ENCODE assay signal across 8 mouse cellular contexts in the genomic region with DNA sequence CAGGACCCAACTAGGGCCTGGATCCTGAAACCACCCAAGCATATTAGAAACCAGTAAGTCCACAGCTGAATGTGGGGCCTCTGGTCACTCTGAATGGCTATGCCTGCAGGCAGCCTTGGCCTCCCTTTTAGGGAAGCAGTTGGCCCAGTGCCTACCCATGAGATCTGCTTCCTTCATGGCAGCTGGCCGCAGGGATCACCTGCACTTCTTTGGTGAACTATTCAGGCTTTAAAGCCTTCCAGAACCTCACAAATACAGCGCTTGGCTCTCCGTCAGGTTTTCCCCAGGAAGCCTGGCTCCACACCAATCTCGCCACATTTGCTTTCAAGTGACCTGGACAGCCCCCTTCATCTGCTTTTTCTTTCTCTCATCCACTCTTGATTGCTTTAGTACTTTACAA. TPM values are rescaled to one million over a fixed set of nuclear protein-coding genes. Genes with fewer than 3 reads are reported as not detected.
A peak's percentile ranks its signal among the peaks of the same experiment; 100 is the strongest.
DNase-seq lines count a peak whose midpoint lies in the region; ATAC-seq and TF ChIP-seq lines count a peak whose summit lies in the region.

No protein-coding gene starts in this region.

- TF ChIP-seq POLR2A in cerebellum, adult 2 months (IDR thresholded peaks at IDR 0.05; ENCODE audit: borderline replicate concordance, insufficient read depth, low read length), result no peak

- no peaks in the 10 kb centered on the region for H3K36me3 ChIP-seq in kidney, embryonic 16.5 days (ENCODE audit: insufficient read depth, low read length)
- no peaks in the 10 kb centered on the region for H3K36me3 ChIP-seq in hindbrain, postnatal 0 days (ENCODE audit: insufficient read depth, low read length)

- in situ Hi-C loops in Patski (cut with MboI; ENCODE audit: low pct_unique_long_range_greater_than_20kb), result no loop called here

- POLR2A ChIA-PET in Patski (lab: Charles Lee), result no interaction called here

- DNase-seq in kidney, adult 11 months, result peak; percentile 44
- peak; percentile 17 for DNase-seq in Patski (ENCODE audit: low read depth, low spot score)
- DNase-seq in cerebellum, adult 2 months, result peak; percentile 64 to 77
- peak; percentile 81 for DNase-seq in hindbrain, postnatal 0 days (ENCODE audit: low spot score)
- DNase-seq in adrenal gland, adult 2 months, result no peak
- DNase-seq in thymus, postnatal 4 days, result no peak

- peaks cover 23% of the 10 kb centered on the region for H3K27me3 ChIP-seq in kidney, embryonic 16.5 days (ENCODE audit: insufficient read depth, low read length)
- H3K27me3 ChIP-seq in Patski, result no peaks in the 10 kb centered on the region
- no peaks in the 10 kb centered on the region; the same call in 1 of the 2 replicates for H3K27me3 ChIP-seq in cerebellum, adult 2 months (ENCODE audit: control insufficient read depth, insufficient read depth, low read length)
- H3K27me3 ChIP-seq in hindbrain, postnatal 0 days (ENCODE audit: insufficient read depth, low read length), result no peaks in the 10 kb centered on the region

- no peak for TF ChIP-seq CTCF in Patski (IDR thresholded peaks at IDR 0.05)
- TF ChIP-seq CTCF in cerebellum, adult 2 months (IDR thresholded peaks at IDR 0.05; ENCODE audit: borderline replicate concordance, insufficient read depth, low read depth, low read length), result no peak
- no peak for TF ChIP-seq CTCF in hindbrain, postnatal 0 days (IDR thresholded peaks at IDR 0.05; ENCODE audit: low read depth)

- no peak for ATAC-seq in kidney, embryonic 16.5 days (ENCODE audit: low FRiP score, low TSS enrichment)
- no peak for ATAC-seq in Patski
- 0 out of 2 replicates have a peak, but pooled peaks have one; percentile 38 for ATAC-seq in hindbrain, postnatal 0 days
- ATAC-seq in activated CD4-positive, CD25-positive, alpha-beta regulatory T cell, adult 4 months, result no peak

- H3K4me3 ChIP-seq in kidney, embryonic 16.5 days (ENCODE audit: low read length), result no peak overlapping the region
- no peak overlapping the region for H3K4me3 ChIP-seq in cerebellum, adult 2 months (replicated peaks; ENCODE audit: insufficient read depth, low read depth, low read length)
- no peak overlapping the region for H3K4me3 ChIP-seq in hindbrain, postnatal 0 days (ENCODE audit: low read length)

- H3K27ac ChIP-seq in kidney, embryonic 16.5 days (ENCODE audit: low read length), result no peak overlapping the region
- no peak overlapping the region for H3K27ac ChIP-seq in cerebellum, adult 2 months (ENCODE audit: insufficient read depth, low read length)
- H3K27ac ChIP-seq in hindbrain, postnatal 0 days, result no peak overlapping the region

- WGBS in kidney, embryonic 16.5 days, result 45% methylated on average over 4 of the region's 4 CpGs
- WGBS in cerebellum, adult 2 months, result 14% methylated on average over 4 of the region's 4 CpGs
- WGBS in hindbrain, postnatal 0 days, result 27% methylated on average over 4 of the region's 4 CpGs

- CTCF ChIA-PET in Patski (lab: Charles Lee), result no interaction called here

- no peaks in the 10 kb centered on the region for H3K9me3 ChIP-seq in kidney, embryonic 16.5 days (ENCODE audit: low read length)
- no peaks in the 10 kb centered on the region for H3K9me3 ChIP-seq in hindbrain, postnatal 0 days (ENCODE audit: low read length)

- H3K9ac ChIP-seq in kidney, embryonic 16.5 days (replicated peaks; ENCODE audit: low read length), result no peak overlapping the region
- no peak overlapping the region for H3K9ac ChIP-seq in hindbrain, postnatal 0 days (replicated peaks; ENCODE audit: low read length)

- H3K4me2 ChIP-seq in kidney, embryonic 16.5 days (replicated peaks; ENCODE audit: low read depth, low read length), result no peak overlapping the region
- H3K4me2 ChIP-seq in hindbrain, postnatal 0 days (ENCODE audit: low read depth, low read length), result no peak overlapping the region

- peaks cover 7% of the 10 kb centered on the region for H3K4me1 ChIP-seq in kidney, embryonic 16.5 days (ENCODE audit: insufficient read depth, low read length)
- H3K4me1 ChIP-seq in cerebellum, adult 2 months (ENCODE audit: control insufficient read depth, insufficient read depth, low read length), result peaks cover 6% of the 10 kb centered on the region
- no peaks in the 10 kb centered on the region; the same call in 1 of the 2 replicates for H3K4me1 ChIP-seq in hindbrain, postnatal 0 days (ENCODE audit: insufficient read depth, low read length)

RNA-seq across cellular contexts. Expression of gene Wnt5a, which starts 31.3 kb away (rescaled TPM):
- polyA plus RNA-seq in kidney, embryonic 16.5 days (2015; fragmentation: Nextera tagmentation; extraction: Ambion mirVana), result 26.0 and 27.9 TPM in 2 replicates
- 19.5 TPM for polyA plus RNA-seq in Patski (2021)
- 3.8 and 4.5 TPM in 2 replicates for polyA plus RNA-seq in cerebellum, adult 2 months (2012; rRNA removed)
- total RNA-seq in hindbrain, postnatal 0 days (2014; rRNA removed), result 18.3 and 21.0 TPM in 2 replicates
- polyA plus RNA-seq in hindbrain, postnatal 0 days (2015; fragmentation: Nextera tagmentation; extraction: Ambion mirVana), result 17.8 and 19.6 TPM in 2 replicates
- total RNA-seq in adrenal gland, adult 2 months (2021), result 10 to 100 TPM; 35.0 to 51.3 TPM
- 79.8 and 92.9 TPM in 2 replicates for polyA plus RNA-seq in adrenal gland, adult 2 months (2012; rRNA removed)
- not detected for polyA plus RNA-seq in activated CD4-positive, CD25-positive, alpha-beta regulatory T cell, adult 4 months (2017; shearing (Covaris generic))

Comparison
In these comparisons a context has a peak if more than half of its experiments do, and no peak if none do; other contexts are left out.
1. DNase-seq: peak in kidney, adult 11 months (single experiment), Patski (single experiment), cerebellum, adult 2 months (2 of 2) and hindbrain, postnatal 0 days (single experiment); none in adrenal gland, adult 2 months (single experiment) and thymus, postnatal 4 days (single experiment).